Mouse (Mus musculus): ENCODE results near the gene Vmn2r4.
"Not testable (repeated sequence)": the region's sequence is repeated elsewhere in the genome, so short reads cannot be mapped to it uniquely, and the experiment has no call there.

The Vmn2r4 gene

GRCm38 (mm10) chr3:64415268-64415667 lies at the start of gene Vmn2r4:
Gene Vmn2r4 (minus strand): TSS chr3:64415368.
- not testable (repeated sequence) for DNase-seq

GRCm38 (mm10) chr3:64434261-64434660 lies 19.1 kb upstream of the Vmn2r4 start:
- DNase-seq = not testable (repeated sequence)

- not testable (repeated sequence) for DNase-seq
Observed at GRCm38 (mm10) chr3:64428117-64428798, 13.1 kb upstream of the Vmn2r4 start.

- DNase-seq = not testable (repeated sequence)
Observed at GRCm38 (mm10) chr3:64422141-64422540, 7.0 kb upstream of the Vmn2r4 start.

GRCm38 (mm10) chr3:64417477-64417876 lies 2.3 kb upstream of the Vmn2r4 start:
- not testable (repeated sequence) for DNase-seq

- not testable (repeated sequence) for DNase-seq
Observed at GRCm38 (mm10) chr3:64414253-64414652, 915 bp downstream of the Vmn2r4 start.

GRCm38 (mm10) chr3:64359286-64360035 lies 55.7 kb downstream of the Vmn2r4 start:
- DNase-seq = no peak
